Mouse (Mus musculus) CH12.LX (cell line): ENCODE measurements around the gene Bsg. TPM values are rescaled to one million over a fixed set of nuclear protein-coding genes. Genes with fewer than 3 reads are reported as not detected.

Experiments used
- DNase-seq: peaks from one replicate; pipeline ENCODE4 v3.0.0-alpha.2; 2013; ENCODE audit errors: extremely low read depth
- H3K27ac ChIP-seq: 2 replicates; pipeline ENCODE4 v1.5.1; 2012; ENCODE audit warnings: low read depth, mild to moderate bottlenecking, control low read depth, moderate library complexity; ENCODE audit not compliant: insufficient read depth
- H3K27me3 ChIP-seq: replicated peaks from 2 replicates; pipeline ENCODE3; 2012; ENCODE audit warnings: inconsistent platforms
- H3K36me3 ChIP-seq, 2 experiments: replicated peaks in 1 of 2; 2 replicates each; pipeline versions ENCODE3 to v1.6.1; 2012; ENCODE audit warnings: inconsistent platforms in 1 of 2, low read length in 1 of 2, mild to moderate bottlenecking in 1 of 2, mixed read lengths in 1 of 2, moderate library complexity in 1 of 2; ENCODE audit not compliant: control insufficient read depth in 1 of 2, insufficient read depth in 1 of 2
- H3K4me1 ChIP-seq, 2 experiments: 2 replicates each; pipeline ENCODE4 v1.6.1; 2012; ENCODE audit warnings: inconsistent platforms in 1 of 2, moderate library complexity in 1 of 2; ENCODE audit not compliant: insufficient read depth in 2 of 2, control insufficient read depth in 1 of 2
- H3K4me2 ChIP-seq: 2 replicates; pipeline ENCODE4 v1.6.1; 2012; ENCODE audit warnings: low read depth, mild to moderate bottlenecking, control low read depth; ENCODE audit not compliant: poor library complexity, insufficient read depth, severe bottlenecking
- H3K4me3 ChIP-seq, 3 experiments: fragments of 150-350 bp in 1 of 3; sonication (generic) in 1 of 3; replicated peaks in 1 of 3; 2 replicates each; pipeline versions ENCODE3 to v1.5.1; 2011 to 2012; ENCODE audit warnings: low read depth in 2 of 3, low read length in 2 of 3, mild to moderate bottlenecking in 2 of 3, moderate library complexity in 2 of 3, control low read depth in 1 of 3, improper control_type of control experiment in 1 of 3, inconsistent platforms in 1 of 3, mixed read lengths in 1 of 3; ENCODE audit not compliant: poor library complexity in 1 of 3
- H3K79me2 ChIP-seq: replicated peaks from 2 replicates; pipeline ENCODE4 v1.6.1; 2012; ENCODE audit warnings: mild to moderate bottlenecking, moderate library complexity; ENCODE audit not compliant: control insufficient read depth, poor library complexity, insufficient read depth, severe bottlenecking; ENCODE audit errors: extremely low read depth
- H3K9ac ChIP-seq: 2 replicates; pipeline ENCODE4 v1.6.1; 2012; ENCODE audit warnings: low read depth, mild to moderate bottlenecking, control low read depth, moderate library complexity; ENCODE audit not compliant: insufficient read depth
- H3K9me3 ChIP-seq: replicated peaks from 2 replicates; pipeline ENCODE3; 2012; ENCODE audit warnings: low read length, inconsistent platforms, mixed read lengths
- BHLHE40 ChIP-seq: IDR thresholded peaks from 2 replicates; pipeline ENCODE4 v1.6.1; 2011; ENCODE audit warnings: mild to moderate bottlenecking, low read depth, low read length, improper control_type of control experiment
- CHD1 ChIP-seq: IDR thresholded peaks from 2 replicates; pipeline ENCODE4 v1.6.1; 2012; ENCODE audit warnings: low read depth, low read length, improper control_type of control experiment, inconsistent platforms
- CHD2 ChIP-seq: IDR thresholded peaks from 2 replicates; pipeline ENCODE4 v1.6.1; 2011; ENCODE audit warnings: low read length, improper control_type of control experiment
- CTCF ChIP-seq, 2 experiments: IDR thresholded peaks in 1 of 2; conservative IDR thresholded peaks in 1 of 2; 2 replicates each; pipeline ENCODE4 v1.5.1; 2011 to 2012; ENCODE audit warnings: low read depth in 2 of 2, low read length in 2 of 2, improper control_type of control experiment in 1 of 2, inconsistent platforms in 1 of 2, mild to moderate bottlenecking in 1 of 2, moderate library complexity in 1 of 2
- EP300 ChIP-seq: IDR thresholded peaks from 2 replicates; pipeline ENCODE4 v1.6.1; 2011; ENCODE audit warnings: low read length, improper control_type of control experiment
- ETS1 ChIP-seq: conservative IDR thresholded peaks from 2 replicates; pipeline ENCODE4 v1.6.1; 2012; ENCODE audit warnings: low read depth, mild to moderate bottlenecking, inconsistent platforms, low read length, improper control_type of control experiment, moderate library complexity
- GABPA ChIP-seq: IDR thresholded peaks from 2 replicates; pipeline ENCODE4 v1.6.1; 2012; ENCODE audit warnings: low read depth, low read length, improper control_type of control experiment, inconsistent platforms; ENCODE audit not compliant: insufficient replicate concordance
- HCFC1 ChIP-seq: IDR thresholded peaks from 2 replicates; pipeline ENCODE4 v1.6.1; 2012; ENCODE audit warnings: low read depth, mild to moderate bottlenecking, inconsistent platforms, low read length, improper control_type of control experiment
- IRF4 ChIP-seq: IDR thresholded peaks from 2 replicates; pipeline ENCODE4 v1.6.1; 2014; ENCODE audit warnings: low read depth, mild to moderate bottlenecking, inconsistent platforms, low read length, improper control_type of control experiment
- MAX ChIP-seq: IDR thresholded peaks from 2 replicates; pipeline ENCODE4 v1.6.1; 2011; ENCODE audit warnings: low read length, improper control_type of control experiment
- MAZ ChIP-seq: IDR thresholded peaks from 2 replicates; pipeline ENCODE4 v1.6.1; 2012; ENCODE audit warnings: low read depth, mild to moderate bottlenecking, inconsistent platforms, low read length, improper control_type of control experiment, moderate library complexity
- MEF2A ChIP-seq: IDR thresholded peaks from 2 replicates; pipeline ENCODE4 v1.6.1; 2014; ENCODE audit warnings: low read depth, mild to moderate bottlenecking, inconsistent platforms, low read length, improper control_type of control experiment, borderline replicate concordance
- MXI1 ChIP-seq: IDR thresholded peaks from 2 replicates; pipeline ENCODE4 v1.6.1; 2011; ENCODE audit warnings: mild to moderate bottlenecking, low read depth, low read length, improper control_type of control experiment
- MYC ChIP-seq: IDR thresholded peaks from 2 replicates; pipeline ENCODE4 v1.6.1; 2011; ENCODE audit warnings: low read depth, mild to moderate bottlenecking, improper control_type of control experiment, low read length
- NELFE ChIP-seq: IDR thresholded peaks from 2 replicates; pipeline ENCODE4 v1.6.1; 2011; ENCODE audit warnings: low read depth, low read length, improper control_type of control experiment
- PAX5 ChIP-seq: IDR thresholded peaks from 2 replicates; pipeline ENCODE4 v1.6.1; 2012; ENCODE audit warnings: low read length, inconsistent platforms, mixed read lengths
- POLR2AphosphoS2 ChIP-seq: IDR thresholded peaks from 2 replicates; pipeline ENCODE4 v1.6.1; 2011; ENCODE audit warnings: low read depth, low read length, improper control_type of control experiment
- RAD21 ChIP-seq: IDR thresholded peaks from 2 replicates; pipeline ENCODE4 v1.6.1; 2011; ENCODE audit warnings: low read depth, mild to moderate bottlenecking, low read length, improper control_type of control experiment, moderate library complexity
- RCOR1 ChIP-seq: conservative IDR thresholded peaks from 2 replicates; pipeline ENCODE4 v1.6.1; 2012; ENCODE audit warnings: low read depth, mild to moderate bottlenecking, inconsistent platforms, low read length, improper control_type of control experiment
- SIN3A ChIP-seq: IDR thresholded peaks from 2 replicates; pipeline ENCODE4 v1.6.1; 2012; ENCODE audit warnings: low read length, improper control_type of control experiment, inconsistent platforms
- TCF12 ChIP-seq: IDR thresholded peaks from 2 replicates; pipeline ENCODE4 v1.6.1; 2014; ENCODE audit warnings: low read depth, mild to moderate bottlenecking, inconsistent platforms, low read length, improper control_type of control experiment
- UBTF ChIP-seq: IDR thresholded peaks from 2 replicates; pipeline ENCODE4 v1.6.1; 2012; ENCODE audit warnings: low read depth, mild to moderate bottlenecking, inconsistent platforms, low read length, improper control_type of control experiment, moderate library complexity
- USF1 ChIP-seq: IDR thresholded peaks from 2 replicates; pipeline ENCODE4 v1.6.1; 2014; ENCODE audit warnings: low read depth, mild to moderate bottlenecking, inconsistent platforms, low read length, improper control_type of control experiment
- ZC3H11A ChIP-seq: IDR thresholded peaks from 2 replicates; pipeline ENCODE4 v1.6.1; 2012; ENCODE audit warnings: low read depth, mild to moderate bottlenecking, inconsistent platforms, low read length, improper control_type of control experiment
- ZKSCAN1 ChIP-seq: IDR thresholded peaks from 2 replicates; pipeline ENCODE4 v1.6.1; 2012; ENCODE audit warnings: low read depth, inconsistent platforms, low read length, improper control_type of control experiment, borderline replicate concordance
- ZMIZ1 ChIP-seq: IDR thresholded peaks from 2 replicates; pipeline ENCODE4 v1.6.1; 2012; ENCODE audit warnings: low read depth, mild to moderate bottlenecking, inconsistent platforms, low read length, improper control_type of control experiment
- dilution Hi-C: fragments of 300-500 bp; cut with MboI; formaldehyde crosslinking; loops from 2 replicates; pipeline ENCODE4 v1.14.3; 2020; ENCODE audit warnings: low sequenced_read_pairs; ENCODE audit not compliant: extremely low pct_unique_long_range_greater_than_20kb, extremely low pct_ligation_motif_present
- in situ Hi-C: fragments of 300-500 bp; cut with MboI; formaldehyde crosslinking; loops from 3 replicates; pipeline ENCODE4 v1.14.3; 2019; ENCODE audit warnings: low sequenced_read_pairs, low pct_ligation_motif_present, low pct_unique_long_range_greater_than_20kb, mixed read lengths
- polyA plus RNA-seq: library from polyadenylated mRNA; unstranded; fragments of >175 nt; gene quantifications from 2 replicates; pipeline ENCODE4 v1.2.1, GENCODE M21; 2012; ENCODE audit warnings: low read depth; ENCODE audit not compliant: insufficient read length
- total RNA-seq, 2 experiments: library from RNA; depleted of rRNA; stranded (reverse); fragments of 300-350 nt in 1 of 2; fragments of >200 nt in 1 of 2; gene quantifications; 2 replicates each; pipeline ENCODE4 v1.2.3; 2012 to 2014

The Bsg gene
- total and polyA plus RNA-seq, 3 experiments, result 360 to 710 (median 421) TPM

GRCm38 (mm10) chr10:79666493-79666892 lies 37.8 kb upstream of the Bsg start:
- H3K9ac ChIP-seq, result no peak overlapping the region; the same call in 1 of the 2 replicates
- H3K4me1 ChIP-seq, result peaks cover 29 to 54% of the 10 kb centered on the region in 2 experiments
- dilution Hi-C loops, result no loop called here
- H3K79me2 ChIP-seq, result peaks cover 11% of the 10 kb centered on the region; the same call in 1 of the 2 replicates
- no peak for DNase-seq
- no peaks in the 10 kb centered on the region for H3K9me3 ChIP-seq
- H3K27me3 ChIP-seq, result no peaks in the 10 kb centered on the region
- peak overlapping the region in 2 of 3 experiments; percentile 9 to 59 for H3K4me3 ChIP-seq
- 0 out of 2 replicates have a peak overlapping the region, but pooled peaks have one; percentile 65 for H3K4me2 ChIP-seq
- H3K27ac ChIP-seq, result peak overlapping the region; percentile 3
- TF ChIP-seq ZKSCAN1, result no peak
- no peak for TF ChIP-seq CHD1
- TF ChIP-seq RAD21, result peak; percentile 3; the same call in 1 of the 2 replicates
- peak; percentile 23; the same call in 1 of the 2 replicates for TF ChIP-seq TCF12
- TF ChIP-seq USF1, result no peak
- TF ChIP-seq IRF4, result no peak
- TF ChIP-seq ZMIZ1, result no peak
- no peak for TF ChIP-seq MYC
- no peak for TF ChIP-seq HCFC1
- TF ChIP-seq MAZ, result no peak
- TF ChIP-seq ETS1, result no peak
- peak in 1 of 2 experiments; percentile 16; a peak in 2 of 4 replicates for TF ChIP-seq CTCF (conservative IDR thresholded peaks at IDR 0.05 in 1 of 2, IDR thresholded peaks at IDR 0.05 in 1 of 2; ENCODE audit: low read depth in 2 of 2, low read length in 2 of 2)
- no peak for TF ChIP-seq CHD2
- in situ Hi-C loops, result no loop called here
- peaks cover 0 to 25% of the 10 kb centered on the region in 2 experiments for H3K36me3 ChIP-seq

GRCm38 (mm10) chr10:79668076-79668475 lies 36.2 kb upstream of the Bsg start:
- Histone ChIP-seq H3K4me1 (peaks cover 32 to 55% of the 10 kb centered on the region in 2 experiments), H3K27ac (no peak overlapping the region), H3K4me3 (no peak overlapping the region), H3K4me2 (no peak overlapping the region), H3K9ac (no peak overlapping the region), H3K27me3 (no peaks in the 10 kb centered on the region), H3K9me3 (no peaks in the 10 kb centered on the region), H3K79me2 (peaks cover 11% of the 10 kb centered on the region; the same call in 1 of the 2 replicates), H3K36me3 (peaks cover 2 to 28% of the 10 kb centered on the region in 2 experiments)
- dilution Hi-C loops (no loop called here), in situ Hi-C loops (no loop called here)
- no peak for DNase-seq
- no peak for TF ChIP-seq ZC3H11A
- TF ChIP-seq EP300, result no peak
- no peak for TF ChIP-seq SIN3A
- no peak for TF ChIP-seq POLR2AphosphoS2
- no peak for TF ChIP-seq USF1
- TF ChIP-seq MEF2A, result no peak
- TF ChIP-seq ZMIZ1, result no peak
- no peak for TF ChIP-seq IRF4
- TF ChIP-seq NELFE, result no peak
- no peak for TF ChIP-seq RCOR1
- TF ChIP-seq BHLHE40, result no peak
- TF ChIP-seq UBTF, result no peak
- no peak for TF ChIP-seq GABPA
- TF ChIP-seq MXI1, result no peak
- TF ChIP-seq CTCF (conservative IDR thresholded peaks at IDR 0.05 in 1 of 2, IDR thresholded peaks at IDR 0.05 in 1 of 2; ENCODE audit: low read depth in 2 of 2, low read length in 2 of 2), result no peak
- no peak for TF ChIP-seq MAZ
- TF ChIP-seq PAX5, result no peak
- TF ChIP-seq CHD1, result no peak
- no peak for TF ChIP-seq MAX
